Mouse (Mus musculus): Measurements from ENCODE around the gene Naxd. TPM values are rescaled to one million over a fixed set of nuclear protein-coding genes. Genes with fewer than 3 reads are reported as not detected.
A peak's percentile ranks its signal among the peaks of the same experiment; 100 is the strongest.

The Naxd gene
- total and polyA plus RNA-seq, 3 experiments, result 39.7 to 57.1 (median 50.1) TPM

DNA sequence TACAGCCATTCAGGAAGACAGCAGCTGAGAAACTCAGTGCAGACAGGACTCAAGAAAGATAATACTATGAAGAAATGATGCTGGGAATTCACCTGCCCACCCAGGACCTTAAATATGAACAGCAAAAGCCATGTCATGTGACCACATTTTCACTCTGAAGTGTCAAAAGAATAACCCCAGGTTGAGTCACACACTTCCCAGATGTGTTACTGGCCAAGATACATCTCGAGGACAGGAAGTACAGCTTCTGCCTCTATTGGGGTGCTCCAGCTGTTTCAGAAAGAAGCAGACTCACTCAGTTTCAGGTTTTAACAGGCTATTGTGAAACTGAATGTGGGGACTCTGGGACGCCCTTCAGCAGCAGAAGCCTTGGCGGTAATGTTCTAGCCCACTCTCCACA, 44.7 kb upstream of the Naxd start:
- in situ Hi-C loops (cut with MboI; ENCODE audit: low pct_ligation_motif_present, low pct_unique_long_range_greater_than_20kb, low sequenced_read_pairs), result loop anchor here (5.0 to 10.0 kb wide), 2 partner anchors 35 to 162 kb away; no protein-coding TSS in a partner anchor
- Histone ChIP-seq H3K4me1 (ENCODE audit: control insufficient read depth in 1 of 2, insufficient read depth in 2 of 2) (peaks cover 44 to 47% of the 10 kb centered on the region in 2 experiments), H3K27me3 (replicated peaks) (no peaks in the 10 kb centered on the region), H3K79me2 (replicated peaks; ENCODE audit: control insufficient read depth, extremely low read depth, insufficient read depth, poor library complexity, severe bottlenecking) (no peaks in the 10 kb centered on the region; the same call in 1 of the 2 replicates), H3K9ac (ENCODE audit: insufficient read depth, low read depth) (0 out of 2 replicates have a peak overlapping the region, but pooled peaks have one; percentile 11), H3K36me3 (replicated peaks in 1 of 2; ENCODE audit: control insufficient read depth in 1 of 2, insufficient read depth in 1 of 2, low read length in 1 of 2) (peaks cover 7 to 21% of the 10 kb centered on the region in 2 experiments), H3K27ac (ENCODE audit: insufficient read depth, low read depth) (peak overlapping the region; percentile 89), H3K9me3 (replicated peaks; ENCODE audit: low read length) (no peaks in the 10 kb centered on the region), H3K4me2 (ENCODE audit: insufficient read depth, low read depth, poor library complexity, severe bottlenecking) (peak overlapping the region; percentile 46), H3K4me3 (replicated peaks in 1 of 3; ENCODE audit: low read depth in 2 of 3, low read length in 2 of 3, poor library complexity in 1 of 3) (no peak overlapping the region)
- dilution Hi-C loops (cut with MboI; ENCODE audit: extremely low pct_ligation_motif_present, extremely low pct_unique_long_range_greater_than_20kb, low sequenced_read_pairs), result no loop called here
- peak; percentile 84 for DNase-seq (ENCODE audit: extremely low read depth)
- 0 out of 2 replicates have a peak, but pooled peaks have one; percentile 44 for TF ChIP-seq MYC (IDR thresholded peaks at IDR 0.05; ENCODE audit: low read depth, low read length)
- peak; percentile 92 for TF ChIP-seq SIN3A (IDR thresholded peaks at IDR 0.05; ENCODE audit: low read length)
- TF ChIP-seq POLR2AphosphoS2 (IDR thresholded peaks at IDR 0.05; ENCODE audit: low read depth, low read length), result no peak
- no peak for TF ChIP-seq ZMIZ1 (IDR thresholded peaks at IDR 0.05; ENCODE audit: low read depth, low read length)
- TF ChIP-seq CTCF (conservative IDR thresholded peaks at IDR 0.05 in 1 of 2, IDR thresholded peaks at IDR 0.05 in 1 of 2; ENCODE audit: low read depth in 2 of 2, low read length in 2 of 2), result no peak
- TF ChIP-seq CHD1 (IDR thresholded peaks at IDR 0.05; ENCODE audit: low read depth, low read length), result no peak
- peak; percentile 70; the same call in 1 of the 2 replicates for TF ChIP-seq ELF1 (IDR thresholded peaks at IDR 0.05; ENCODE audit: low read depth, low read length)
- TF ChIP-seq ZKSCAN1 (IDR thresholded peaks at IDR 0.05; ENCODE audit: borderline replicate concordance, low read depth, low read length), result no peak
- peak; percentile 66; the same call in 1 of the 2 replicates for TF ChIP-seq CHD2 (IDR thresholded peaks at IDR 0.05; ENCODE audit: low read length)
- no peak for TF ChIP-seq ZNF384 (IDR thresholded peaks at IDR 0.05; ENCODE audit: low read depth, low read length)
- peak; percentile 93 for TF ChIP-seq TCF12 (IDR thresholded peaks at IDR 0.05; ENCODE audit: low read depth, low read length)
- no peak for TF ChIP-seq HCFC1 (IDR thresholded peaks at IDR 0.05; ENCODE audit: low read depth, low read length)
- TF ChIP-seq RAD21 (IDR thresholded peaks at IDR 0.05; ENCODE audit: low read depth, low read length), result no peak; the same call in 1 of the 2 replicates
- TF ChIP-seq USF1 (IDR thresholded peaks at IDR 0.05; ENCODE audit: low read depth, low read length), result peak; percentile 81
- TF ChIP-seq JUN (IDR thresholded peaks at IDR 0.05; ENCODE audit: insufficient read depth, low read depth, low read length), result peak; percentile 81
- no peak for TF ChIP-seq KAT2A (IDR thresholded peaks at IDR 0.05; ENCODE audit: insufficient replicate concordance, low read length)
- peak; percentile 65; the same call in 1 of the 2 replicates for TF ChIP-seq MAFK (IDR thresholded peaks at IDR 0.05; ENCODE audit: insufficient replicate concordance, low read length)
- TF ChIP-seq UBTF (IDR thresholded peaks at IDR 0.05; ENCODE audit: low read depth, low read length), result no peak
- TF ChIP-seq E2F4 (IDR thresholded peaks at IDR 0.05; ENCODE audit: insufficient replicate concordance, low read depth, low read length), result 0 out of 2 replicates have a peak, but pooled peaks have one; percentile 12
- no peak for TF ChIP-seq PAX5 (IDR thresholded peaks at IDR 0.05; ENCODE audit: low read length)
- TF ChIP-seq EP300 (IDR thresholded peaks at IDR 0.05; ENCODE audit: low read length), result peak; percentile 96
- TF ChIP-seq MAZ (IDR thresholded peaks at IDR 0.05; ENCODE audit: low read depth, low read length), result 0 out of 2 replicates have a peak, but pooled peaks have one; percentile 32
- TF ChIP-seq MEF2A (IDR thresholded peaks at IDR 0.05; ENCODE audit: borderline replicate concordance, low read depth, low read length), result peak; percentile 90
- peak; percentile 85 for TF ChIP-seq USF2 (conservative IDR thresholded peaks at IDR 0.05; ENCODE audit: low read depth, low read length)
- TF ChIP-seq ETS1 (conservative IDR thresholded peaks at IDR 0.05; ENCODE audit: low read depth, low read length), result peak; percentile 97
- TF ChIP-seq NELFE (IDR thresholded peaks at IDR 0.05; ENCODE audit: low read depth, low read length), result no peak
- TF ChIP-seq GABPA (IDR thresholded peaks at IDR 0.05; ENCODE audit: insufficient replicate concordance, low read depth, low read length), result no peak
- TF ChIP-seq MXI1 (IDR thresholded peaks at IDR 0.05; ENCODE audit: low read depth, low read length), result no peak
- TF ChIP-seq RCOR1 (conservative IDR thresholded peaks at IDR 0.05; ENCODE audit: low read depth, low read length), result peak; percentile 94
- TF ChIP-seq IRF4 (IDR thresholded peaks at IDR 0.05; ENCODE audit: low read depth, low read length), result peak; percentile 93
- TF ChIP-seq JUND (conservative IDR thresholded peaks at IDR 0.05; ENCODE audit: low read depth, low read length), result peak; percentile 86
- peak; percentile 54; the same call in 1 of the 2 replicates for TF ChIP-seq TBP (conservative IDR thresholded peaks at IDR 0.05; ENCODE audit: low read depth, low read length)
- TF ChIP-seq ZC3H11A (IDR thresholded peaks at IDR 0.05; ENCODE audit: low read depth, low read length), result no peak
- no peak for TF ChIP-seq NRF1 (IDR thresholded peaks at IDR 0.05; ENCODE audit: low read depth, low read length)
- peak; percentile 96 for TF ChIP-seq BHLHE40 (IDR thresholded peaks at IDR 0.05; ENCODE audit: low read depth, low read length)
- peak; percentile 8; the same call in 1 of the 2 replicates for TF ChIP-seq SMC3 (IDR thresholded peaks at IDR 0.05; ENCODE audit: low read depth, low read length)
- TF ChIP-seq MAX (IDR thresholded peaks at IDR 0.05; ENCODE audit: low read length), result peak; percentile 68
- TF ChIP-seq POLR2A (IDR thresholded peaks at IDR 0.05; ENCODE audit: low read depth, low read length), result no peak
